Mouse (Mus musculus) olfactory bulb, adult 2 months (tissue): ENCODE data around the gene Rhd. TPM values are rescaled to one million over a fixed set of nuclear protein-coding genes. Genes with fewer than 3 reads are reported as not detected.

Experiments
- H3K27ac ChIP-seq: fragments of 200-500 bp; 2 replicates; pipeline ENCODE4 v1.5.1; 2012; ENCODE audit warnings: low read depth, low read length; ENCODE audit not compliant: insufficient read depth
- H3K4me1 ChIP-seq: fragments of 200-500 bp; 2 replicates; pipeline ENCODE4 v1.6.1; 2012; ENCODE audit warnings: low read length; ENCODE audit not compliant: control insufficient read depth, insufficient read depth
- H3K4me3 ChIP-seq: fragments of 200-500 bp; 2 replicates; pipeline ENCODE4 v1.5.1; 2012; ENCODE audit warnings: mild to moderate bottlenecking, low read depth, low read length, moderate library complexity; ENCODE audit not compliant: insufficient read depth
- CTCF ChIP-seq: fragments of 200-500 bp; IDR thresholded peaks from 2 replicates; pipeline ENCODE4 v1.5.1; 2012; ENCODE audit warnings: low read depth, mild to moderate bottlenecking, low read length, moderate library complexity; ENCODE audit not compliant: insufficient read depth
- POLR2A ChIP-seq: fragments of 200-500 bp; IDR thresholded peaks from 2 replicates; pipeline ENCODE4 v1.6.1; 2012; ENCODE audit warnings: mild to moderate bottlenecking, low read depth, low read length, moderate library complexity; ENCODE audit not compliant: insufficient read depth
- WGBS: fragments of 180-500 bp; shearing (Covaris S2); methylation state at CpG from one replicate; pipeline ENCODE4 v1.1.7; 2018; 5-methylcytosine and 5-hydroxymethylcytosine counted together
- polyA plus RNA-seq: library from polyadenylated mRNA; stranded (reverse); fragments of >200 nt; gene quantifications from 2 replicates; pipeline ENCODE4 v1.2.4, GENCODE M21; 2012; ENCODE audit warnings: low replicate concordance; ENCODE audit not compliant: missing spikeins, insufficient read depth, insufficient read length

Rhd gene
- polyA plus RNA-seq, 1 experiment = not detected

DNA sequence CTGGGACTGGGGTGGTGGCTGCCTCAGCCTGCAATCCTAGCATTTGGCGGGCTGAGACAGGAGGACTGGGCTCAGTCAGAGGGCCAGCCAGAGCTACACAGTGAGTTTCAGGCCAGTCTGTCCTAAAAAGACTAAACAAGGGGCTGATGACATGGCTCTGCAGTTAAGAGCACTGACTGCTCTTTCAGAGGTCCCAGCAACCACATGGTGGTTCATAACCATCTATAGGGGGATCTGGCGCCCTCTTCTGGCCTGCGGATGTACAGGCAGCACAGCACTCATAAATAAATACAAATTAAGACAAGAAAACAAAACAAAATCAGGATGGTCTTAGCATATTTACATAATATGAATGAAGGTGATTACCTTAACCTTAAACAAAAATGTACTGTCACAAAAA is 49.1 kb downstream of the Rhd start:
- H3K4me1 ChIP-seq = peaks cover 11% of the 10 kb centered on the region
- 35% methylated on average over 3 of the region's 3 CpGs for WGBS
- H3K27ac ChIP-seq = no peak overlapping the region
- H3K4me3 ChIP-seq = no peak overlapping the region
- TF ChIP-seq POLR2A = no peak
- no peak for TF ChIP-seq CTCF

DNA sequence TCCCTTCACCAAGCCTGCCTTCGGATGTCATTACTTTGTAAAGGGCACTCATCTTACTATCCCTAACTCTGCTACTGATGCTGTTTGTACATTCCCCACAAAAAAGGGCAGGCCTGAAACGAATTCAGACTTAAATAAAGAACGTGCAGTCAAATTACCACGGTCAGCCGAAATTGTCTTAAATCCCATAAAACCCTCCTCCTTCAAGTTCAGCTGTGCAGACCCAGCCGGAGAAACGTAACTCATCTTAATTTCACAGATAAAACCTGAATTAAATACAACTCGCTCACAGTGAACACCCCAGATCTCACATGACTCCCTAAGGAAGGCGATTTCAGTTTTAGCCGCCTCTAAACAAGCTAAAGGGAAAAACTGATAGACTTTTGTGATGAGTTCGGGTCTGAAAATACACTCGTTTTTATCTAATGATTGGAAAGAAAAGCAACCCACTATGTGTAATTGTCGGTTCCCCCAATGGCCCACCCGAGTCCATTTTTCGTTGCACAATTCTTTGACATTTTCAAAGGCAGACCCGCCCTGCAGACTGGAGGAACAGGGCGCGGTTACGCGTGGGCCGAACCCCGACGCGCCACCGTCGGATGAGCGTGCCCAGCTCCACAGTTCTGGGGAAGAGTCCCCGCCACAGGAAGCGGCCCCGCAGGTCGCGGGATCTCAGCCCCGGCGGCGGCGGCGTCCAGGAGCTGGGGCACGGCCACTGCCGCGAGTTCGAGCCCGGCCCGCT is 50.0 kb downstream of the Rhd start:
- Histone ChIP-seq H3K4me3 (peak overlapping the region; percentile 80), H3K27ac (peak overlapping the region; percentile 76), H3K4me1 (peaks cover 10% of the 10 kb centered on the region)
- TF ChIP-seq CTCF (no peak), POLR2A (no peak)
- WGBS = under 1% methylated on average over 43 of the region's 43 CpGs

DNA sequence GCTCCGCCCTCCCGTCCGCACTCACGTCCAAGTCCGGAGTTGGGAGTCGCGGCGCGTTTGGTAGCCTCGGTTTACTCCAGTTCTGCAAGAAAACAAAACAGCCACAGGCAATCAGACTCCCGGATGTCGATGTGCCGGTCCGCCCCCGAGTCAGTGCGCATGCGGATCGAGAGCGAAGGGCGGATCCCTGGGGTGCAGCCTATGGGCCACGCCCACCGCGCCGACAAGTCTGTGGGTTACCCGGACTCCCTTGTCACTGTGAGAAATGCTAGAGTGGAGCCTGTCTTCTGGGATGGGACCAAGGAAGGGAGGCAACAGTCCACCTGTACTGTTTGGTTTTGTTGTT is 50.5 kb downstream of the Rhd start, which contains the start of gene Tmem50a:
Gene Tmem50a, minus strand, starts transcription at position 161 of the 346 bp plus-strand sequence.
- H3K4me3 ChIP-seq = peak within 1 kb of the TSS; percentile 80
- WGBS = under 1% methylated on average over 25 of the region's 25 CpGs
- H3K27ac ChIP-seq = peak within 1 kb of the TSS; percentile 87
- peaks cover 10% of the 10 kb centered on the region for H3K4me1 ChIP-seq
- TF ChIP-seq CTCF (no peak), POLR2A (peak; percentile 47; the same call in 1 of the 2 replicates)

DNA sequence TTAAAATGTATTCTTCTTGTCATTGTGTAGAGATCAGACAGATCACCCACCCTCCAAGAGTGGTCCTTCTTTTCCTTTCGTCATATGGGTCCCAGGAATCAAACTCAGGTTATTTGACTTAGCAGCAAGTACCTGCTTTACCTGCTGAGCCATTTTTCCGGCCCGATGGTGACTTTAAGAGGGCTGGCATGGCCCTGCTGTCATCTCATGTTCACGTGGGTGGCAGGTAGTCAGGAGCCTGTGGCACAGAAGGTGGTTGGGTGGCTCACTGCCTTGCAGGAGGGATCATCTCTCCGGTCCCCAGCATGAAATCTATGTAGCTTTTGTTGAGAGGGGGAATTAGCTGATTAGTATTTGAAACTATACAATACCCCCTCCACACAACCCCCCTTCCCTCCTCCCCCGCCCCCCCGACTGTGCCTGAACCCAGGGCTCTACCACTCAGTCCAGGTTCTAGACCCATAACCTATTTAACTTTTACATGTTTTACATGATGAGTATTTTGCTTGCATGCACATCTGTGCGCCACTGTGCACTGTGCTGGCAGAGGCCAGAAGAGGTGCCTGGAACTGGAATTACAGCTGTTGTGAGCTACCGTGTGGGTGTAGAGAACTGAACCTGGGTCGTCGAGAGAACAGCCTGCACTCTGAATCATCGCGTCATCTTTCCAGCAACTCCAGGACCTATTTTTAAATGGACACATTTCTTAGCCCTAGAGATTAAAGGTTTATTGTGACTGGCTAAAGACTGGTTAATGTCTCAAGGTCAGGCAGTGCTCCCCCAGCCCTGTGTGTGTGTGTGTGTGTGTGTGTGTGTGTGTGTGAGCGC is 51.1 kb downstream of the Rhd start:
- peaks cover 10% of the 10 kb centered on the region for H3K4me1 ChIP-seq
- 33% methylated on average over 14 of the region's 14 CpGs for WGBS
- peak overlapping the region; percentile 87 for H3K27ac ChIP-seq
- H3K4me3 ChIP-seq = peak overlapping the region; percentile 80
- TF ChIP-seq CTCF = no peak
- TF ChIP-seq POLR2A = no peak

DNA sequence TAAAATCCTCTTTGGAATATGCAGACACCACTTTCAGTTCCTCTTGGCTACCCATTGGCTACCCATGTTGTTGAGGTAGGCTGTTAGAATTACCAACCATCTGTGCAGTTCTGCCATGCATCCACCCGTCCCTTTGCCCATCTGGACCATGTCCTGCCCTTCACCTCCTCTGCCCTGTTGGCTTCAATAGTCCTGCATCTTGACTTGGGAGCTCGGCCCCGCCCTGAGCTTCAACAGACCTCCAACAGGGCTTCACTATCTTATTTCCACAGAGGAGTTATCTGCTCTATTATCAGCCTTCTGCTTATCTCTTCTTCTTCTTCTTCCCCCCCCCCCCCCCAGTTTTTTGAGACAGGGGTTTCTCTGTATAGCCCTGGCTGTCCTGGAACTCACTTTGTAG is 52.9 kb downstream of the Rhd start:
- Histone ChIP-seq H3K27ac (no peak overlapping the region), H3K4me3 (no peak overlapping the region), H3K4me1 (peaks cover 10% of the 10 kb centered on the region)
- TF ChIP-seq POLR2A = no peak
- no peak for TF ChIP-seq CTCF
- 80% methylated on average over 3 of the region's 3 CpGs for WGBS

DNA sequence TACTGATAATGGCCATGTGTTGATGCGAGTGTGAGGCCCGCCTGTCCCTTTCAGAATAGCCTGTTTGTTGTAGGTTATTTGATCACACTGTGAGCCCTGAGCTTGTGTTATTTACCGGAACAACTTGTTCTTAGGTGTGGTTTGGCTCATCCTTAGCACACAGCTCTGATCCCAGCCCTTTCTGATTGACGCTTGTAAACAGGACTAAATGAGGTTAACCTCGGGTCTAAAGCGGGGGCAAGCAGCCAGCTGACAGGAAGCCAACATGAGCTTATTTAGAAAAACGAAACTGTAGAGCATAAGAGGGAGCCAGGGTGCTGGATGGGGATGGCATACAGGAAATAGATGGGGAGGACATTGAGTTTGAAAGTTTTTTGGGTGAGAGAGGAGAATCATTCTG is 54.0 kb downstream of the Rhd start:
- Histone ChIP-seq H3K27ac (no peak overlapping the region; the same call in 1 of the 2 replicates), H3K4me1 (peaks cover 12% of the 10 kb centered on the region), H3K4me3 (no peak overlapping the region)
- WGBS = 45% methylated on average over 7 of the region's 7 CpGs
- TF ChIP-seq CTCF (no peak), POLR2A (no peak)

DNA sequence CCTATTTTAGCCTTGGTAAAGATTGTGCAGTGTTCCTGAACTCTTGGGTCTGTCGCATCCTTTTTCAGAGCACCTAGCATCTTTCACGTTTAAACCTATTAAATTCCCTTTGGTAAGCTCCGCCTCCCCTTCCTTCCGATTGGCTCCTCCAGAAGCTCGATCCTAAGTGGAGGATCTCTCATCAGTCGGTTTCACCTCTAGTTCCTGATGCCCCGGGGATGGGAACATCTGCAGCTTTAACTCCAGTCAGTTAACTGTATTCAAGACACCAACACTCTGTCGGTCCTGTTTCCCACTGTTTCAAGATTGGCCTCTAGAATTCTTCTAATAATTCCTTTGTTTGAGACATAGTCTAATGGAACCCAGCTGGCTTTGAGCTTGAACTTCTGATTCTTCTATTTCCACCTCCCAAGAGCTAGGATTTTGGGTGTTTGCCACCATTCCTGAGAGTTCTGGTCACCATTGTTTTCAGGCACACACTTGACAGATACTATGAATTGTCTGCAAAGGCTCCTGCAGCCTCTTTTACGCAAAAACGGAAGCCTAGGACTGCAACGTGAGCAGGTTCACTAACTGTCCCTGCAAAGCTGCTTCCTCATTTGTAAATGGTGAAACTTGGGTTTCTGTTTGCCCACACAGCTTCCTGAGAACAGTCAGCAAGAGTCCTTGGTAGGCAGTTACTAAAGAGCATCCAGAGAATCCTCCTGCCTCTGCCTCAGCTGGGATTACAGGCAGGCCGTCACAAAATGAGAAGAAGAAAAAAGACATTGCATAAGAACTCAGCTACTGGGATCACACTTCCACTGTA is 55.6 kb downstream of the Rhd start:
- 46% methylated on average over 12 of the region's 12 CpGs for WGBS
- Histone ChIP-seq H3K4me3 (no peak overlapping the region), H3K4me1 (peaks cover 11% of the 10 kb centered on the region), H3K27ac (no peak overlapping the region)
- TF ChIP-seq POLR2A (no peak), CTCF (no peak)

DNA sequence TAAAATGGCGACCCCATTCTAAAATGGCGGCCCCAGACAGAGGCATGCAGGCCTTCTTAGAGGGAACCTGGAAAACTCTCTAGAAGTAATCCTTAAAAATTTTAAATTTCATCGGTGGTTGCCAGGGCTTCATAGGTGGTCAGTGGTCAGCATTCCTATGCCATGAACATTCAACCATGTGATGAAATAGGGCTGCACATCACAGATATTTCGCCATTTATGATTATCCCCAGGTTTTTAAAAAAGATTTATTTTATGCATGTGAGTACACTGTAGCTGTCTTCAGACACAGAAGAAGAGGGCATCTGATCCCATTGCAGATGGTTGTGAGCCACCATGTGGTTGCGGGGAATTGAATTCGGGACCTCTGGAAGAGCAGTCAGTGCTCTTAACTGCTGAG is 56.3 kb downstream of the Rhd start:
- 98% methylated on average over 6 of the region's 6 CpGs for WGBS
- H3K27ac ChIP-seq = no peak overlapping the region
- no peak overlapping the region for H3K4me3 ChIP-seq
- peaks cover 9% of the 10 kb centered on the region for H3K4me1 ChIP-seq
- TF ChIP-seq CTCF = no peak
- TF ChIP-seq POLR2A = no peak
